Mouse (Mus musculus): Measurements from ENCODE around the gene Gm10715. TPM values are rescaled to one million over a fixed set of nuclear protein-coding genes. Genes with fewer than 3 reads are reported as not detected.

Gm10715 gene
- not detected for total RNA-seq (2023)

GRCm38 (mm10) chr9:3036577-3036976 lies at the start of gene Gm10715:
TSS of gene Gm10715 (plus strand) at chr9:3036877.

GRCm38 (mm10) chr9:3000445-3000972 lies 36.2 kb upstream of the Gm10715 start, which contains the start of gene Gm10722:
TSS of gene Gm10722 (plus strand) at chr9:3000922.

GRCm38 (mm10) chr9:3002794-3003396 lies 33.8 kb upstream of the Gm10715 start, which contains the start of gene Gm11168:
TSS of gene Gm11168 (plus strand) at chr9:3003346.

GRCm38 (mm10) chr9:3012733-3013279 lies 23.9 kb upstream of the Gm10715 start, which contains the start of gene Gm10721:
TSS of gene Gm10721 (plus strand) at chr9:3013140.

GRCm38 (mm10) chr9:3015354-3015753 lies 21.3 kb upstream of the Gm10715 start, which contains the start of gene Gm10720:
TSS of gene Gm10720 (plus strand) at chr9:3015654.

GRCm38 (mm10) chr9:3017108-3017507 lies 19.6 kb upstream of the Gm10715 start, which contains the start of gene Gm10719:
TSS of gene Gm10719 (plus strand) at chr9:3017408.

GRCm38 (mm10) chr9:3023312-3023984 lies 13.2 kb upstream of the Gm10715 start, which contains the start of gene Gm10718:
TSS of gene Gm10718 (plus strand) at chr9:3023547.

DNA sequence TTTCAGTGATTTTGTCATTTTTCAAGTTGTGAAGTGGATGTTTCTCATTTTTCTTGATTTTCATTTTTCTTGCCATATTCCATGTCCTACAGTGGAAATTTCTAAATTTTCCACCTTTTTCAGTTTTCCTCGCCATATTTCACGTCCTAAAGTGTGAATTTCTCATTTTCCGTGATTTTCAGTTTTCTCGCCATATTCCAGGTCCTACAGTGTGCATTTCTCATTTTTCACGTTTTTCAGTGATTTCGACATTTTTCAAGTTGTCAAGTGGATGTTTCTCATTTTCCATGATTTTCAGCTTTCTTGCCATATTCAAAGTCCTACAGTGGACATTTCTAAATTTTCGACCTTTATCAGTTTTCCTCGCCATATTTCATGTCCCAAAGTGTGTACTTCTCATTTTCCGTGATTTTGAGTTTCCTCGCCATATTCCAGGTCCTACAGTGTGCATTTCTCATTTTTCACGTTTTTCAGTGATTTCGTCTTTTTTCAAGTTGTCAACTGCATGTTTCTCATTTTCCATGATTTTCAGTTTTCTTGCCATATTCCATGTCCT lies 11.7 kb upstream of the Gm10715 start, which contains the start of gene Gm10717:
Gm10717 (plus strand) TSS at position 506 of the 556 bp plus-strand sequence.

GRCm38 (mm10) chr9:3034299-3034698 lies 2.4 kb upstream of the Gm10715 start, which contains the start of gene Gm17535:
TSS of gene Gm17535 (plus strand) at chr9:3034599.

Other genes starting within 250 kb of the Gm10715 start
- gene Gm10722, start 36.0 kb upstream of the Gm10715 start, total RNA-seq (2023), result not detected
- gene Gm11168, start 33.5 kb upstream of the Gm10715 start, total RNA-seq (2023), result not detected
- 1.1 TPM for gene Gm10721, start 23.7 kb upstream of the Gm10715 start, total RNA-seq (2023)
- not detected for gene Gm10720, start 21.2 kb upstream of the Gm10715 start, total RNA-seq (2023)
- gene Gm10719, start 19.5 kb upstream of the Gm10715 start, total RNA-seq (2023), result 3.0 TPM
- gene Gm10718, start 13.3 kb upstream of the Gm10715 start, total RNA-seq (2023), result 5.8 TPM
- gene Gm10717, start 11.5 kb upstream of the Gm10715 start, total RNA-seq (2023), result not detected
- not detected for gene Gm17535, start 2.3 kb upstream of the Gm10715 start, total RNA-seq (2023)

All from CD4-positive naive resting alpha-beta T cell, adult 76 days (primary cell).